Mouse (Mus musculus): Measurements from ENCODE around the gene Cog1.
A peak's percentile ranks its signal among the peaks of the same experiment; 100 is the strongest.

Gene Cog1

GRCm38 (mm10) chr11:113666648-113667047 lies 17.7 kb downstream of the Cog1 start:
- DNase-seq (ENCODE audit: low spot score in 2 of 2): no peak

- no peak for DNase-seq (ENCODE audit: low spot score in 2 of 2)
Observed at GRCm38 (mm10) chr11:113667122-113667521, 18.2 kb downstream of the Cog1 start.

GRCm38 (mm10) chr11:113667704-113668103 lies 18.7 kb downstream of the Cog1 start:
- DNase-seq (ENCODE audit: low spot score in 2 of 2): no peak

GRCm38 (mm10) chr11:113668857-113669256 lies 19.9 kb downstream of the Cog1 start:
- no peak for DNase-seq (ENCODE audit: low spot score in 2 of 2)

- DNase-seq (ENCODE audit: low spot score in 2 of 2): no peak
Observed at GRCm38 (mm10) chr11:113669711-113670110, 20.7 kb downstream of the Cog1 start.

GRCm38 (mm10) chr11:113673614-113674013 lies 24.6 kb downstream of the Cog1 start:
- DNase-seq (ENCODE audit: low spot score in 2 of 2): no peak

GRCm38 (mm10) chr11:113674595-113674994 lies 25.6 kb downstream of the Cog1 start:
- DNase-seq (ENCODE audit: low spot score in 2 of 2): no peak

GRCm38 (mm10) chr11:113676847-113677246 lies 27.9 kb downstream of the Cog1 start:
- DNase-seq (ENCODE audit: low spot score in 2 of 2): no peak

GRCm38 (mm10) chr11:113677378-113677777 lies 28.4 kb downstream of the Cog1 start:
- DNase-seq (ENCODE audit: low spot score in 2 of 2): no peak

GRCm38 (mm10) chr11:113678373-113678772 lies 29.4 kb downstream of the Cog1 start:
- no peak for DNase-seq (ENCODE audit: low spot score in 2 of 2)

GRCm38 (mm10) chr11:113680954-113681353 lies 32.0 kb downstream of the Cog1 start:
- DNase-seq (ENCODE audit: low spot score in 2 of 2): no peak

- no peak for DNase-seq (ENCODE audit: low spot score in 2 of 2)
Observed at GRCm38 (mm10) chr11:113681979-113682378, 33.0 kb downstream of the Cog1 start.

GRCm38 (mm10) chr11:113682897-113683626 lies 34.1 kb downstream of the Cog1 start:
- peak in 1 of 2 experiments; percentile 62 for DNase-seq (ENCODE audit: low spot score in 2 of 2)

GRCm38 (mm10) chr11:113683627-113683956 lies 34.6 kb downstream of the Cog1 start:
- peak in 1 of 2 experiments; percentile 30 for DNase-seq (ENCODE audit: low spot score in 2 of 2)

- DNase-seq (ENCODE audit: low spot score in 2 of 2): peak; percentile 92 to 93
Observed at GRCm38 (mm10) chr11:113683957-113684706, 35.2 kb downstream of the Cog1 start, which contains the start of the genes Fam104a and D11Wsu47e. Gene Fam104a (minus strand): TSS chr11:113684155. Gene D11Wsu47e (plus strand): TSS chr11:113684412.

GRCm38 (mm10) chr11:113684707-113685426 lies 35.9 kb downstream of the Cog1 start:
- DNase-seq (ENCODE audit: low spot score in 2 of 2): no peak

- DNase-seq (ENCODE audit: low spot score in 2 of 2): no peak
Observed at GRCm38 (mm10) chr11:113687031-113687430, 38.1 kb downstream of the Cog1 start.

- no peak for DNase-seq (ENCODE audit: low spot score in 2 of 2)
Observed at GRCm38 (mm10) chr11:113690506-113690905, 41.5 kb downstream of the Cog1 start.

GRCm38 (mm10) chr11:113691318-113691717 lies 42.3 kb downstream of the Cog1 start:
- no peak for DNase-seq (ENCODE audit: low spot score in 2 of 2)

GRCm38 (mm10) chr11:113691851-113692250 lies 42.9 kb downstream of the Cog1 start:
- no peak for DNase-seq (ENCODE audit: low spot score in 2 of 2)

- no peak for DNase-seq (ENCODE audit: low spot score in 2 of 2)
Observed at GRCm38 (mm10) chr11:113697571-113697970, 48.6 kb downstream of the Cog1 start.

- no peak for DNase-seq (ENCODE audit: low spot score in 2 of 2)
Observed at GRCm38 (mm10) chr11:113698013-113698545, 49.1 kb downstream of the Cog1 start.

Data from urinary bladder, postnatal 4 days (tissue).